Mouse (Mus musculus) right cerebral cortex, postnatal 36 days (tissue): ENCODE results near the gene Tysnd1.
A peak's percentile ranks its signal among the peaks of the same experiment; 100 is the strongest.

Experiments
- DNase-seq, 2 experiments: peaks; one replicate each; pipeline ENCODE4 v3.0.0; 2022; ENCODE audit warnings: low spot score in 2 of 2, mixed read lengths in 1 of 2

Tysnd1 gene

GRCm38 (mm10) chr10:61694870-61695670 is at the start of gene Tysnd1:
Gene Tysnd1, plus strand, starts transcription at chr10:61695514.
- peak; percentile 97 for DNase-seq

DNA sequence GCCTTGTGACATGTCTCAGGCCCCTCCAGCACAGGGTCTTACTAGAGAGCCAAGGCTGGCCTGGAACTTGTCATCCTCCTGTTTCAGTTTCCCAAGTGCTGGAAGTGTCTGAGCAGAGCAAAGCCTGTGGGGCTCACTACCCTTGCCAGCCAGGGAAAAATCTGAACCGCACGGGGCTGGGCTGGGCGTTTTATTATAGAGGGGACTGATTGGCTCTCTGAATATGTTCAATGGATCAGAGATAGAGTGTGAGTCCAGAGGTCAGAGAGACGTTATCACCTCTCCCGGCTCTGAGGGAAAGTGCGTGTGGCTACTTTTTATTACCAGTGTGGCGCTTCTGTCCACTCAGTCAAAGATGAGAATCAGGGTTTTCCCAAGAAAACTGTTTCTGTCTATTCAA is 48.8 kb upstream of the Tysnd1 start:
- DNase-seq = no peak

DNA sequence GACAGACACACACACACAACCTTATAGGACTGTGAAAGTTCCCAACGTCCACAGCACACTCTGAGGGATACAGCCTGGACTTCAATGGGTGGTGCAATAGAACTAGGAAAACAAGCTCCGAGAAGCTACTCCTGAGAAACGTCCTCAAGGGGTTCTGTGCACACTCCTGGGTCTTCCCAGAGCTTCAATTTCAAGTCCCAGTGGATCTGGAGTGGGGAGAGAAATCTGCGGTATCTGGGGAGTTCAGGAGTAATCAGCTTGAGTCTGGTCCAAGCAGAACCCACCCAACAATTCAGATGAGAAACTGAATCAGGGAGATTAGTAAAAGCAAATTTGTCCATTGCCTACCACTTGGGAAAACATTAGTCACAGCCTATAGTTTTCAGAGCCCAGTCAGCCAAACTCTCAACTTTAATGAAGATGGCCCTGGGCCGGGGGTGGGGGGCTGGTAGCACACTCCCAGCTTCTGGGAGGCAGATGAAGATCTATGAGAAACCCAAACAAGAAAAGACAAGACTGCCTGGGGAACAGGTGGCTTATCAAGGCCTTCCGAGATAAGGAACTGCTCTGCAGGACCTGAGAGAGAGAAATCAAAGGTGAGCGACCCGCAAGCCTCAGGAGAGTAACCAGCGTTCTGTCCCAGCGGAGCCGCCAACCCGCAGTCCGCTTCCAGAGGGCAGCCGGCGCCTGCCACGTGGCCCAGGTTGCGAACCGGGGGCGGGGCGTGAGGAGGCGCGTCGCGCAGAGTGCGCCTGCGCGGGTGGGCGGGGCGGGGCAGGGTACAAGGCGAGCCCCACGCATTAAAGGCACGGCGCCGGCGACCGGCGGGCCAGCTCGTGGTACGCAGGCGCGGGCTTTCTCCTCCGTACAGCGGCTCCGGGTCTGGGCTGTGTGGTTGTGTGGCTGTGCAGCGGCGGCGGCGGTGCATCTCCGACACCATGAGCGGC is 47.3 kb upstream of the Tysnd1 start, which contains the start of gene Ppa1:
Gene Ppa1, plus strand, starts transcription at position 763 of the 947 bp plus-strand sequence.
- DNase-seq = peak; percentile 81

DNA sequence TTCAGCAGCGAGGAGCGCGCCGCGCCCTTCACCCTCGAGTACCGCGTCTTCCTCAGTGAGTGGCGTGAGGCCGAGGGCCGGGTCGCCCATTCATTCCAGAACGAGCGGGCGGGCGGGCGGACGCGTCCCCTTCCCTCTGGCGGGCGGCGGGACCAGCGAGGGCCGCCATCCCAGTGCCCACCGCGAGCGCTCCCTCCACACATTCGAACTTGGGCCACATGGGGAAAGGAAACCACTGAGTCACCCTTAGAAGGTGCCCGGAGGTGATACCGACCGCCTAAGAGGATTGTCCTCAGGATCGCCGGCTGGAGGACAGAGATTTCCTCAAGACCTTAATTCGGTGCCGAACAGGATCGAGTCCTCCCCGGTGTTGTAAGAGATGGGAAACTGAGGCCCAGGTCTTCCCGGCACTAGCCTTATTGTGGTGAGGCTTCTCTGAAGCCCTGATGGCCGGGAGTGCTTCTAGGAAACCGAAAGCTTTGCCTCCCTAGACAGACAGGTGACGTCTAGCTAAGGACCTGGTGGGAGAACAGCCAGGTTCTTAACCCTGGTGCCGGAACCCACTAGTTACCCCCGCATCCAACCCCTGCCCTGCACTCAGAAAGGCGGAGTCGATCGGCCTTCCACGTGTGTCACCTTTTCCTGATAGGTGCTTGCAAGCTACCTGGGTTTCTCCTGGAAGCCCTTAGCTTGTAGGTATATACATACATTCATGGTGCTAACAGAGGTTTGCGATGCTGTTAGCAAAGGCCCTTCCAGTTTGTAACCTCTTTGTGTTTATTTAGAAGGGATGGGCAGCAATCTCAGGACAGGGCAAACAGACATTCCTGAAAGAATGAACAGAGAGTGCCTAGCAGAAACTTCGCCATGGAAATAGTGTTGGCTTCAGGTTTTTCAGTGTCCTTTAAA is 46.3 kb upstream of the Tysnd1 start:
- DNase-seq = no peak

DNA sequence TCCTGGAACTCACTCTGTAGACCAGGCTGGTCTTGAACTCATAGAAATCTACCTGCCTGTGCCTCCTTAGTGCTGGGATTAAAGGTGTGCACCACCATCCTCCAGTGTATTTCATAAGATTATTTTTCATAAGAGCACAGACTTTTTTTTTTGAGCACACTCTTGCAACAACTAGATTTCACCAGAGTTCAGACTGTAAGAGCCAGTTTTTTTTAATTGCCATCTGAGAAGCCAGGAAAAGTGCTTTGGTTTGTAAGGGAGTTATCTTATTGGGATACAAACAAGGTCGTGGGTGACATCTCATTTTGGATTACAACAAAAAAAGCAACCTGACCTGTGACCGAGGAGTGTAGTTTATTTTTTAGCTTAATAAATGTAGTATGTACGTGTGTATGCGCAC is 41.2 kb upstream of the Tysnd1 start:
- no peak for DNase-seq

DNA sequence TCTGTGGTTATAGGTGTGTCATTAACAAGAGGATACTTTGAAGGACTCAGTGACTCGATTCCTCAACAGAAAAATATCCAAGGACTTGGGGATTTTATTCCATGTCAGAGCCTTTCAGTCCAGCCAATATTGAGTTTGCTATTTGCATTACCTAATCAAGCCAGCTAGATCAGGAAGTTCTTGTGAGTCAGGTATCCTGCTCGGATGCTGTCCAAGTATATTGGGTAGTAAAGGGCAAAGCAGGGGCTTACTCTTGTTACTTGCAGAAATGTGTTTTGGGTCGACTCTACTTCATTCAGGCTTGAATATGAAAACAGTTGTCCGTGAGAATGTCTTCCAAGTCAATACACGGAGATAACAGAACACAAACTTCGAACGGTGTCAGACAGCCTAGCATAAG is 40.6 kb upstream of the Tysnd1 start:
- no peak for DNase-seq

GRCm38 (mm10) chr10:61655188-61655587 is 40.1 kb upstream of the Tysnd1 start:
- no peak for DNase-seq

GRCm38 (mm10) chr10:61656928-61657882 is 38.1 kb upstream of the Tysnd1 start:
- no peak for DNase-seq

DNA sequence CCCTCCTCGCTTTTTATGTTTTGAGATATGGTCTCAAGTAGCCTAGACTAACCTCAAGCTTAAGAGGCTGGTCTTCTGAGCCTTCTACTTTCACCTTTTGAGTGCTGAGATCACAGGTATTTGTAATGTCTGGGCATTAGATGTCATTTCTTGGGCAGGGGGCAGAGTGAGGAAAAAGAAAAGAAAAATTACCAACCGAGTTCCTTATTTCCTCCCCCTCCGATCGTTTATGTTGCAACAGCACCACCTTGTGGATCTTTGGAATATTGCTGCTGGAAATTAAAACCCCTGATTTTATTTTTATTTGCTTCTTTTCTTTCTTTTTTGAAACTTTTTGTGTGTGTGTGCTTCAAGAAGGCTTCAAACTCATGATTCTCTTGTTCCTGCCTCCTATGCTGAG is 37.3 kb upstream of the Tysnd1 start:
- DNase-seq = no peak

DNA sequence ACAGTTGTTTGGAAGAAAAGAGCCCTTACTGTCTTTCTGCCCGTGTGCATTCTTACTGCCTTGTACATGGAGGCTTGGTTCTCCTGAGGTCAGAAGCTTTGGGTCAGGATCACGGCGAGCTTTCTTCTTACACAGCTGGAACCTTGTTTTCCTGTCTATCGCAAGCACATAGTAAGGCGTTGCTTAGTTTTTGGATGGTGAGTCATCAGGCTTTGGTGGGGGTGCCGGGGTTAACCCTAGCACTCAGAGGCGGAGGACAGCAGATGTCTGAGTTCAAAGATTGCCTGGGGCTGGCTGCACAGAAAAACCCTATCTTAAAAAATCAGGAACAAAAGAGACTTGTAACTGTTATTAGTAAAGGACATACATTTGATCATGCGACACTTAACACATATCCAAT is 33.4 kb upstream of the Tysnd1 start:
- no peak for DNase-seq

GRCm38 (mm10) chr10:61662391-61662988 is 32.8 kb upstream of the Tysnd1 start:
- DNase-seq = no peak

DNA sequence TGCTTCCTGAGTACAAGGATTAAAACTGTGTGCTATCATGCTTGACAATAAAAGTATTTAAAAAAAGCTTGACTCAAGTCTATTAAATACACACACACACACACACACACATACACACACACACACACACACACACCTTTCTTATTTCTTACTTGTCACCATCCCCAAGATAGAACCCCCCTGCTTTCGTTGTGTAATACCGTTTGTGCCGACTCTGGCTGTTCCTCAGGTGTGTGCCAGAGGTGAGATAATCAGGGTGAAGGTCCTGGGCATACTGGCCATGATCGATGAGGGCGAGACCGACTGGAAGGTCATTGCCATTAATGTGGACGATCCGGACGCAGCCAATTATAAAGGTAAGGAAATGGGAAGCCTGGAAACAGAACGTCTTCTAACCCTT is 30.2 kb upstream of the Tysnd1 start:
- no peak for DNase-seq

DNA sequence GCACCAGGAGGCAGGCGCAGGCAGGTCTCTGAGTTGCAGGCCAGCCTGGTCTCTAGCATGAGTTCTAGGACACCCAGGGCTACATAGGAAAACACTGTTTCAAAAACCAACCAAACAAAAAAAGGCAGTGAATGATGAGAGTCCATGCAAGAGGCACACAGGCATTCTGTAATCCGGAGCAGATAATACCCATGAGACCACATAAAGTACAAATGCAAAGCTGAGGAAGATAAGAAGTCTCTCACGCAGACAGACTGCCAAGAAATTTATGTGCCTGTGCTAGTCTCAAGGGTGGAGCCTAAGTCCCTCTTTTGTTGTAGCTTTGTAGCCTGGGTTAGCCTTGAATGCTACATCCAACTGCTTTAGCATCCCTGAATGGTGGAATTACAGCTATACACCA is 29.7 kb upstream of the Tysnd1 start:
- no peak for DNase-seq

- DNase-seq = no peak
These were observed 26.0 kb upstream of the Tysnd1 start for GRCm38 (mm10) chr10:61669289-61669688.

DNA sequence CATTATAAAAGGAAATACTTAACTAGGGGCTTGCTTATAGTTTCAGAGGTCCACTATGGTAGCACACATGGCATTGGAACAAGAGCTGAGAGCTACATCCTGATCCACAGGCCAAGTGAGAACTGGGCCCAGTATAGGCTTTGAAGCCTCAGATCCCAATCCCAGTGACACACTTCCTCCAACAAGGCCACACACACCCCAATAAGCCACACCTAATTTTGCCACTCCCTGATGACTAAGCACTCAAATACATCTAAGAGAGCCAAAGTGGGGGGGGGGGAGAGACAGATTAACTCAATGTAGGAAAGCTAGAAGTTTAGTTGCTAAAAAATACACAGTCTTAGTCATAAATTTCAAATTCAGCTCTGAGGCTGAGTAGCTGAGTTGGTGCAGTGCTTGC is 25.4 kb upstream of the Tysnd1 start:
- DNase-seq = no peak

DNA sequence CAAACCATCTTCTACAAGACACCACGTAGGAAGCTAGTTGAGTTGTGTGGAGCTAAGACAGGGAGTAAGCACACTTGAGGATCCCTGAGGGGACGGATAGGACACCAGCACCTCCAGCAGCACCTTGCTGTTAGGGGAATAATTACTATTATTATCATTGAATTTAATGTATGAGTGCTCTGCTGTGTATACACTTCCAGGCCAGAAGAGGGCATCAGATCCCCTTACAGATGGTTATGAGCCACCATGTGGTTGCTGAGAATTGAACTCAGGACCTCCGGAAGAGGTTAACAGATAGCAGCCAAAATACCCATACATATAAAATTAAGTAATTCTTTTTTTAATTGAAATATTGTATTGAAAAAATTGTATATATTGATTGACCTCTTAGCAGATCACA is 24.6 kb upstream of the Tysnd1 start:
- DNase-seq = no peak

- DNase-seq = no peak
These were observed 19.4 kb upstream of the Tysnd1 start for GRCm38 (mm10) chr10:61675935-61676334.

- DNase-seq = no peak
These were observed 15.8 kb upstream of the Tysnd1 start for GRCm38 (mm10) chr10:61679545-61679944.

DNA sequence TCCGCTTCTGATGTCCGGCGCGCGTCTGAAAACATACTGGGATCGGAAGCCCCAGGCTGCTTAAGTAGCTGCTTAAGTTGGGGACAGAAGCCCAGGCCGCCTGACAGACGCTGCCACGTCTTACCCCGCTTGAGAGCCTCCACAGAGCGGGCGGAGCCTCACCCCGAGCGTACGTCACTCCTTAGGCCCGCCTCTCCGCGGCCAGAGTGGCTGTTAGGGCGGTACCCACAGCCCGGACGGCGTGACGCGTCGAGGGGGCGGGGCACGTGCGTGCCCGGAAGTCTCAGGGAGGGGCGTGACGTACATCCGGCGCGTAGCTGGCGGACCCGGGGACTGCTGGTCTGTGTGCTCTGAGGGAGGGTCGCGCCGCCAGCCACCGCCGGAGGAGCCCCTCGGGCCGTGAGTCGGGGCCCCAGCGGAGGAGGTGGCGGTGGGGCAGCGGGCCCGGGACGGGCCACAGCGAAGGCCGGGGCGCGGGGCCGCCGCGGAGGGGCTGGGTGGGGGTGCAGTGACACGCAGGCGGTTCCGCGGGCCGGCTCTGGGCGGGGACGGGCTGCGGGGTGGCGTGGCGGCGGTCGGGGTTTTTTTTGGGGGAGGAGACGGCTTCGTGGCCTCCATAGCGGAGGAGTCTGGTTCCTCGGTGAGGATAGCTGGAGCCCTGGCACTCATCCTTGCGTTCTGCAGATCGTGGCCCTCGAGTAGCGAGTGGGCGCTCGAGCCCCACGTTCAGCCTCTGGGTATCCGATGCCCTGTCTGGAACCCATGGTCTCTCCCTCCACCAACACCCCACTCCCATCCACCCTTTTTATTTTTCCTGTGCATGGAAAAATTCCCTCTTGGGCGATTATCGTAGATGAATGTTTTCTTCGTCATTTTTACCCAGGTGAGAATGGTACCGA is 15.1 kb upstream of the Tysnd1 start, which contains the start of gene Sar1a:
Gene Sar1a, plus strand, starts transcription at position 285 of the 899 bp plus-strand sequence.
- DNase-seq = peak; percentile 97 to 98
